Mouse (Mus musculus) colon, adult 2 months (tissue): ENCODE results near the gene Nkg7. TPM values are rescaled to one million over a fixed set of nuclear protein-coding genes. Genes with fewer than 3 reads are reported as not detected.

Experiments used
- polyA plus RNA-seq: library from polyadenylated mRNA; depleted of rRNA; stranded (reverse); fragments of >200 nt; gene quantifications from 2 replicates; pipeline ENCODE4 v1.2.3, GENCODE M21; 2012; rRNA removed

Gene Nkg7
- 1.9 and 4.9 TPM in 2 replicates for polyA plus RNA-seq

DNA sequence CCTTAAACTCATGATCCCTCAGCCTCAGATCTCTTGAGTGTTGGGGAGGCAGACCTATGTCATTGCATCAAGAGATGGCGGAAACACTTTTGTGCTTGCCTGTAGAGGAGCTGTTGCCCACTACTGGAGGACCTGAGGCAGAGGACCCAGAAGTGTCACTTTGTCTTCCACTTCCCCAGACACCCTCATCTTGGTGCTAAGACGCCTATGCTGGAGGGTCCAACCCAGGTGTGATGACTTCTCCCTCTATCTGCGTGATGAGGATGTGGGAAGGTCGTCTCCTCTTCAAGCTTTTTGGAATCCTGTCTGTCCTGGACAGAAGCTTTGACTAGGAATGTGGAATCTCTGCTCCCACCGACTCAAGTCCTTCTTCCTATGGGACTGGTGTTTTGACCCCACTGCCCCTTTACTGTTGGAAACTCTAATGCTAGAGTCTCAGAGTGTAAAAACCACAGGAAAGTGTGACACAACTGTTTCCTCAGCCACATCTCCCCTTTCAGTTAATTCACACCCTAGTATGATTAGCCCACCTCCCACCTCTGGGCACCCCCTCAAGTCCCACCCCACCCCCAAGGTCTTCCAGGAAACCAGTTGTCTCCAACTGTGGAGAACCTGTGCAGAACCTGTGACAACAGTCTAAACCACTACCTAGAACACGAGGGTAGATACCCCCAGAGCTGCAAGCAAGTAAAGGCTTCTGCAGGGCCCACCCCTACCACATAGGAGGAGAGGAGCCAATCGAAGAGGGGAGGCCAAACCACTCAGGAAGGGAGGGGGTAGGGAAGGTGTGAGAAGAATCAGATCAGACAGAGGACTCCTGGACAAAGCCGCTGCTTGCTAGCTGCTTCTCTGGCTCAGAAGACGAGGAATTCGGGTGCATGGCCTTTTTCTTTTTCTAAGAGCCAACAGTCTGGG, at the start of gene Nkg7:
Gene Nkg7, plus strand, starts transcription at position 733 of the 915 bp plus-strand sequence.

DNA sequence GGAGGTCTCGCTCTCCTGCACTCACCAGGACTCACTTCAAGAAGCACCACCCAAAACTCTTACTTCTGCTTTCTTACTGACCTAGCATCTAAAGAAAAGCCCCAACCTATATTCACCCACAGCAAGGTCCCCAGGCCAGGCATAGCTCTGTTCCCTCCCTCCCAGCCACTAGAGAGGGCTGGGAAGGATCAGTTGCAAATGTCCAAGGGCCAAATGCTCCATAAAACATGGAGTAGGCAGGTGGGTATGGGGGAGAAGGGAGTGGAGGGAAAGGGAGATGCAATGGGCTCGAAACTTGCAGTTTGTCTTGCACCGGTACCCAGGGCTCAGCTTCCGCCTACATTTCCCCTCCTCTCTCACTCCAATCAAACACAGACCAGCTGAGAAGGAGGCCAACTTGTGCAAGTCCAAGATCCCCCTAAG, 28.7 kb upstream of the Nkg7 start, which contains the start of gene Siglecg:
Gene Siglecg, plus strand, starts transcription at position 74 of the 423 bp plus-strand sequence.

DNA sequence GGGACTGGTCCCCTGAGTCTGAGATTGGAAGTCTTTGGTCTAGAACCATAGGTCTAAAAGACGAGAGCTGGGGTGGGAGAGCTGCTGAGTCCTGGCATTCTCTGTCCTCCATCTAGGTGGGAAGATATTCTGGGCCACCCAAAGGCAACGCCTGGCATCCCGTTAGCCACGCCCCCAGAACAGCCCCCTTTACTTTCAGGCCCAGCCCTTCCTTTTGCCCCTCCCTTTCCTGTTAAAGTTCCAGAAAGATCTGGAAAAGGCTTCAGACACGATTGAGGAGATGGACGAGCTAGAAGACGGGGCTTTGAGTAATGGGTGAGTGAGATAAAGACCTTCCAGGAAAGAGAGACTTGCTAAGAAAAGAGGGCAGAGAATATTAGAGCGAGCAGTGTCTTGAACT, 9.5 kb upstream of the Nkg7 start, which contains the start of gene Lim2:
Gene Lim2, plus strand, starts transcription at position 265 of the 400 bp plus-strand sequence.

DNA sequence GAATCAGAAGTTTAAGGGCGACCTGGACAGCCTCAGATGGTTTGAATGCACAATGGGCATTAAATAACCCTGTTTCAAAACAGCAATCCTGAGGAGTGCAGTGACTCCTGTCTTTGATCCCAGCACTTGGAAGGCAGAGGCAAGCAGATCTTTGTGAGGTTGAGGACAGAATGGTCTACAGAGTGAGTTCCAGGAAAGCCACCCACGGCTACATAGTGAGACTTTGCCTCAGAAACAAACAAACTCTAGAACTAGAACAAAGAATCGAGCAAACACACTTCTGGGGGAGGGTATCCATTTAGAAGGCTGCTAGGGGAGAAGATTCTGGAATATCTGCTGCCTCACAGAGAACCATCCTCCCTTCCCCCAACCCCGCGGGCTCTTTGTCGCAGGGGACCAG, 3.6 kb downstream of the Nkg7 start, which contains the start of gene Cldnd2:
Gene Cldnd2, plus strand, starts transcription at position 301 of the 400 bp plus-strand sequence.

DNA sequence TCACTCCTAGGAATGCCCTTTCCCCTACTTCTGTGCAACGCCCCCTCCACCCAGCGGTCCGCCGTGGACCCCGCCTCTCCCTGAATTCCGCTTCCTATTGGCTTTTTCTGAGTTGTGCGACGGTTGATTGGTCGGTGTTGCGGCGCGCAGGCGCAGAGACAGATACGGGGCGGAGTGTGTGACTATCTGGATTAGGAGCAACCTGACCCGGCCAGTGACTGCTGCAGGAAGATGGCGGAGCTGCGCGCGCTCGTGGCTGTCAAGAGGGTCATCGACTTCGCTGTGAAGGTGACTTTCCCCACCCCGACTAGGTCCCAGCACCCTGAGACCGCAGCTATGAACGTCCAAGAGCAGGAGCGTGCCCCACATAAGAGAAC, 7.0 kb downstream of the Nkg7 start, which contains the start of the genes Etfb and Gm45233:
Gene Etfb, plus strand, starts transcription at position 167 of the 377 bp plus-strand sequence.
Gene Gm45233, plus strand, starts transcription at position 212 of the 377 bp plus-strand sequence.

DNA sequence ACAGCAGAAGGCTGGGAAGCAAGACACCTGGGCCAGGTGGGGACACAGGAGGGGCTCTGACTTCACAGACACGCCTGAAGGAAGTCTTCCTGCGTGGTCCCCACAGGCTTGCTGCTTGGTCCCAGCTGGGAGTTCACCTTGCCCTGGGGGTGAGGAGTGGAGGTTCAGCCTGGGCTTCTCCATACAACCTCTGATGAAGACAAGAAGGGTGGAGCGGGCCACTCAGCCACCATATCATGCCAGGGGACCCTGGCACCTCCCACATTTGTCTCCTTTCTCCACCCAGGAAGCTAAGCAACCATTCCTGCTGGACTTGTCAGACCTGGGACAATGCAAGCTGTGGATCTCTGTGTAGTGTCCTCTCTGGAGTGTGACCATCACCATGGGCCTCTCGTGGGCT, 26.0 kb downstream of the Nkg7 start, which contains the start of gene Vsig10l:
Gene Vsig10l, plus strand, starts transcription at position 301 of the 400 bp plus-strand sequence.

Other genes starting within 250 kb of the Nkg7 start
- 1.5 and 3.4 TPM in 2 replicates for gene Zfp715, start 123.8 kb upstream of the Nkg7 start, polyA plus RNA-seq
- gene Siglecf, start 85.7 kb upstream of the Nkg7 start, polyA plus RNA-seq: 2.6 and 3.5 TPM in 2 replicates
- gene Siglecg, start 28.9 kb upstream of the Nkg7 start, polyA plus RNA-seq: 5.6 and 7.6 TPM in 2 replicates
- gene Lim2, start 9.4 kb upstream of the Nkg7 start, polyA plus RNA-seq: not detected in 2 replicates
- gene Cldnd2, start 3.7 kb downstream of the Nkg7 start, polyA plus RNA-seq: not detected in 2 replicates
- gene Etfb, start 7.0 kb downstream of the Nkg7 start, polyA plus RNA-seq: 101 and 105 TPM in 2 replicates
- 0.65 and 0.75 TPM in 2 replicates for gene Gm45233, start 7.1 kb downstream of the Nkg7 start, polyA plus RNA-seq
- 6.9 and 7.2 TPM in 2 replicates for gene Vsig10l, start 26.1 kb downstream of the Nkg7 start, polyA plus RNA-seq
- gene Iglon5, start 53.0 kb downstream of the Nkg7 start, polyA plus RNA-seq: 3.8 and 4.3 TPM in 2 replicates
- not detected in 2 replicates for gene 4931406B18Rik, start 68.9 kb downstream of the Nkg7 start, polyA plus RNA-seq
- gene Cd33, start 107.4 kb downstream of the Nkg7 start, polyA plus RNA-seq: 5.0 and 5.9 TPM in 2 replicates
- 0.43 and 1.1 TPM in 2 replicates for gene Zfp658, start 125.2 kb downstream of the Nkg7 start, polyA plus RNA-seq
- 0.48 and 0.83 TPM in 2 replicates for gene Zfp719, start 142.5 kb downstream of the Nkg7 start, polyA plus RNA-seq
- gene Zfp819, start 170.1 kb downstream of the Nkg7 start, polyA plus RNA-seq: not detected in 2 replicates
- 4.5 and 5.2 TPM in 2 replicates for gene Ceacam18, start 197.6 kb downstream of the Nkg7 start, polyA plus RNA-seq
- gene Siglece, start 223.1 kb downstream of the Nkg7 start, polyA plus RNA-seq: 2.0 TPM in 2 replicates
- 17.9 and 19.5 TPM in 2 replicates for gene Ctu1, start 234.9 kb downstream of the Nkg7 start, polyA plus RNA-seq